Mouse (Mus musculus) left cerebral cortex, adult 2 months (tissue): Measurements from ENCODE around the gene Fkbp9. TPM values are rescaled to one million over a fixed set of nuclear protein-coding genes. Genes with fewer than 3 reads are reported as not detected.
A peak's percentile ranks its signal among the peaks of the same experiment; 100 is the strongest.

Experiments used
- DNase-seq, 2 experiments: peaks; one replicate each; pipeline ENCODE4 v3.0.0; 2021 to 2022; ENCODE audit warnings: low spot score in 2 of 2, mixed read lengths in 1 of 2; ENCODE audit errors: extremely low spot score in 1 of 2
- H3K27ac ChIP-seq: fragments of 200-600 bp; 2 replicates; pipeline ENCODE4 v1.8.1; 2022
- H3K4me3 ChIP-seq: fragments of 200-600 bp; 2 replicates; pipeline ENCODE4 v1.8.1; 2022
- CTCF ChIP-seq: fragments of 200-600 bp; IDR thresholded peaks from 2 replicates; pipeline ENCODE4 v1.8.1; 2022; ENCODE audit warnings: antibody characterized with exemption, mild to moderate bottlenecking, moderate library complexity
- intact Hi-C: fragments of 180-260 bp; cut with DNase I; formaldehyde crosslinking; loops from one replicate; pipeline ENCODE4 v1.15.1; 2025
- total RNA-seq, 2 experiments: library from RNA; stranded (reverse); gene quantifications; 2 replicates each; pipeline ENCODE4 v1.2.3; 2021

The Fkbp9 gene
- total RNA-seq, 2 experiments from 2014 or later, result 25.9 to 26.6 TPM

GRCm38 (mm10) chr6:56908912-56909311 lies 77.1 kb downstream of the Fkbp9 start:
- DNase-seq, result peak; percentile 65 to 73
- intact Hi-C loops, result loop anchor here (2.0 kb wide), 1 partner anchor 100 kb away; no protein-coding TSS in a partner anchor
- Histone ChIP-seq H3K4me3 (no peak overlapping the region), H3K27ac (no peak overlapping the region)
- peak; percentile 83 for TF ChIP-seq CTCF

- no peak for TF ChIP-seq CTCF
- Histone ChIP-seq H3K27ac (no peak overlapping the region), H3K4me3 (no peak overlapping the region)
- intact Hi-C loops, result no loop called here
- no peak for DNase-seq
These were observed 79.1 kb downstream of the Fkbp9 start for GRCm38 (mm10) chr6:56910910-56911309.

GRCm38 (mm10) chr6:56913092-56913858 lies 81.4 kb downstream of the Fkbp9 start:
- H3K27ac ChIP-seq, result peak overlapping the region; percentile 69
- no peak for DNase-seq
- no peak overlapping the region for H3K4me3 ChIP-seq
- no peak for TF ChIP-seq CTCF
- intact Hi-C loops, result no loop called here

GRCm38 (mm10) chr6:56916279-56916678 lies 84.4 kb downstream of the Fkbp9 start:
- DNase-seq, result no peak
- intact Hi-C loops, result no loop called here
- Histone ChIP-seq H3K4me3 (no peak overlapping the region), H3K27ac (no peak overlapping the region)
- TF ChIP-seq CTCF, result no peak

GRCm38 (mm10) chr6:56917578-56918368 lies 85.9 kb downstream of the Fkbp9 start:
- intact Hi-C loops, result no loop called here
- no peak for DNase-seq
- TF ChIP-seq CTCF, result no peak
- Histone ChIP-seq H3K4me3 (no peak overlapping the region), H3K27ac (no peak overlapping the region)

GRCm38 (mm10) chr6:56919330-56920044 lies 87.6 kb downstream of the Fkbp9 start:
- H3K27ac ChIP-seq, result no peak overlapping the region
- TF ChIP-seq CTCF, result no peak
- H3K4me3 ChIP-seq, result no peak overlapping the region
- no peak for DNase-seq
- intact Hi-C loops, result loop anchor here (5.0 to 10.0 kb wide), 4 partner anchors 122 to 785 kb away; partner anchors contain the start of genes Kbtbd2 and Lancl2

- H3K4me3 ChIP-seq, result no peak overlapping the region
- no peak for DNase-seq
- no peak for TF ChIP-seq CTCF
- H3K27ac ChIP-seq, result no peak overlapping the region
- intact Hi-C loops, result loop anchor here (5.0 to 10.0 kb wide), 4 partner anchors 123 to 784 kb away; partner anchors contain the start of genes Kbtbd2 and Lancl2
These were observed 88.6 kb downstream of the Fkbp9 start for GRCm38 (mm10) chr6:56920222-56921092.

- TF ChIP-seq CTCF, result no peak
- intact Hi-C loops, result loop anchor here (5.0 to 10.0 kb wide), 4 partner anchors 126 to 781 kb away; partner anchors contain the start of genes Kbtbd2 and Lancl2
- DNase-seq, result no peak
- H3K27ac ChIP-seq, result peak overlapping the region; percentile 98
- peak overlapping the region; percentile 97 for H3K4me3 ChIP-seq
These were observed 91.5 kb downstream of the Fkbp9 start for GRCm38 (mm10) chr6:56923331-56923725.

- intact Hi-C loops, result loop anchor here (2.0 to 10.0 kb wide), 5 partner anchors 127 to 781 kb away; partner anchors contain the start of genes Kbtbd2, Lancl2 and Ppm1k
These were observed 92.2 kb downstream of the Fkbp9 start, which contains the start of the genes Nt5c3 and Vmn1r4 for GRCm38 (mm10) chr6:56923726-56924707. Gene Nt5c3, minus strand, starts transcription at chr6:56923932. Gene Vmn1r4, plus strand, starts transcription at chr6:56924015.

More at GRCm38 (mm10) chr6:56923726-56924707, 92.2 kb downstream of the Fkbp9 start, which contains the start of the genes Nt5c3 and Vmn1r4:
- no peak for TF ChIP-seq CTCF
- DNase-seq, result peak; percentile 92 to 95
- peak within 1 kb of the TSS; percentile 98 for H3K27ac ChIP-seq
- peak within 1 kb of the TSS; percentile 97 for H3K4me3 ChIP-seq

Other genes starting within 250 kb of the Fkbp9 start
- 10 to 100 TPM; 13.6 to 14.4 TPM for gene Lsm5, start 127.3 kb upstream of the Fkbp9 start, total RNA-seq
- gene Avl9, start 117.2 kb upstream of the Fkbp9 start, total RNA-seq, result 10 to 100 TPM; 42.6 to 46.4 TPM
- gene Kbtbd2, start 34.2 kb upstream of the Fkbp9 start, total RNA-seq, result 10 to 100 TPM; 58.1 to 66.1 TPM
- 10 to 100 TPM; 56.1 to 56.6 TPM for gene Nt5c3, start 91.9 kb downstream of the Fkbp9 start, total RNA-seq
- gene Vmn1r4, start 92.0 kb downstream of the Fkbp9 start, total RNA-seq, result under 1 TPM; 0.16 to 0.27 TPM
- not detected for gene Vmn1r5, start 138.2 kb downstream of the Fkbp9 start, total RNA-seq
- not detected for gene Vmn1r6, start 165.2 kb downstream of the Fkbp9 start, total RNA-seq
- gene Vmn1r7, start 193.3 kb downstream of the Fkbp9 start, total RNA-seq, result not detected
- gene Vmn1r8, start 200.2 kb downstream of the Fkbp9 start, total RNA-seq, result not detected
- not detected for gene Vmn1r9, start 234.7 kb downstream of the Fkbp9 start, total RNA-seq